Mouse (Mus musculus) gastrocnemius, postnatal 4 days (tissue): Measurements from ENCODE around the gene Mapt. TPM values are rescaled to one million over a fixed set of nuclear protein-coding genes. Genes with fewer than 3 reads are reported as not detected.
"Not testable (repeated sequence)": the region's sequence is repeated elsewhere in the genome, so short reads cannot be mapped to it uniquely, and the experiment has no call there.

Experiments used
- DNase-seq, 2 experiments: peaks; one replicate each; pipeline ENCODE4 v3.0.0; 2021 to 2022; ENCODE audit warnings: low spot score in 2 of 2, mixed read lengths in 2 of 2
- long read RNA-seq, 2 experiments: library from polyadenylated mRNA; stranded (forward); transcript quantifications; one replicate each; pipeline ENCODE4 v2.0.0; 2021
- total RNA-seq, 2 experiments: library from RNA; stranded (reverse); gene quantifications; 2 replicates each; pipeline ENCODE4 v1.2.3; 2021

Gene Mapt
- 10 to 100 TPM; 24.6 to 26.4 TPM for total RNA-seq
- long read RNA-seq, experiment 1, partial matches to known transcripts = 1 of 10 reads
- long read RNA-seq, experiment 1, other reads (novel, unspliced or antisense) = 9 of 10 reads
- long read RNA-seq, experiment 2, partial matches to known transcripts = 2 of 18 reads
- long read RNA-seq, experiment 2, other reads (novel, unspliced or antisense) = 16 of 18 reads

GRCm38 (mm10) chr11:104231041-104231911, at the start of gene Mapt:
TSS of gene Mapt (plus strand) at chr11:104231390.
- peak; percentile 82 to 83 for DNase-seq

GRCm38 (mm10) chr11:104182141-104182540, 49.0 kb upstream of the Mapt start:
- DNase-seq = no peak

- DNase-seq = no peak
These were observed 44.9 kb upstream of the Mapt start, which contains the start of gene Sppl2c for GRCm38 (mm10) chr11:104186135-104186836. TSS of gene Sppl2c (plus strand) at chr11:104186327.

GRCm38 (mm10) chr11:104186837-104187150, 44.4 kb upstream of the Mapt start:
- DNase-seq = no peak

GRCm38 (mm10) chr11:104187766-104188165, 43.4 kb upstream of the Mapt start:
- no peak for DNase-seq

GRCm38 (mm10) chr11:104190008-104190407, 41.2 kb upstream of the Mapt start:
- no peak for DNase-seq

- DNase-seq = no peak
These were observed 35.8 kb upstream of the Mapt start for GRCm38 (mm10) chr11:104195382-104195781.

GRCm38 (mm10) chr11:104195791-104196190, 35.4 kb upstream of the Mapt start:
- peak; percentile 57 to 76 for DNase-seq

GRCm38 (mm10) chr11:104197861-104198260, 33.3 kb upstream of the Mapt start:
- DNase-seq = peak in 1 of 2 experiments; percentile 58

GRCm38 (mm10) chr11:104203271-104203670, 27.9 kb upstream of the Mapt start:
- DNase-seq = no peak

- no peak for DNase-seq
These were observed 24.6 kb upstream of the Mapt start for GRCm38 (mm10) chr11:104206573-104206972.

GRCm38 (mm10) chr11:104209041-104209440, 22.1 kb upstream of the Mapt start:
- DNase-seq = no peak

- DNase-seq = no peak
These were observed 19.9 kb upstream of the Mapt start for GRCm38 (mm10) chr11:104211251-104211650.

GRCm38 (mm10) chr11:104214128-104214527, 17.1 kb upstream of the Mapt start:
- DNase-seq = not testable (repeated sequence)

- no peak for DNase-seq
These were observed 13.1 kb upstream of the Mapt start for GRCm38 (mm10) chr11:104218075-104218474.

GRCm38 (mm10) chr11:104220291-104220690, 10.9 kb upstream of the Mapt start:
- no peak for DNase-seq

- no peak for DNase-seq
These were observed 9.4 kb upstream of the Mapt start for GRCm38 (mm10) chr11:104221751-104222150.

- no peak for DNase-seq
These were observed 7.9 kb upstream of the Mapt start for GRCm38 (mm10) chr11:104223301-104223700.

- no peak for DNase-seq
These were observed 1.8 kb upstream of the Mapt start for GRCm38 (mm10) chr11:104229391-104229790.

GRCm38 (mm10) chr11:104230066-104230778, 968 bp upstream of the Mapt start:
- DNase-seq = no peak
